Mouse (Mus musculus): ENCODE results near the gene Sdhaf2.

DNA sequence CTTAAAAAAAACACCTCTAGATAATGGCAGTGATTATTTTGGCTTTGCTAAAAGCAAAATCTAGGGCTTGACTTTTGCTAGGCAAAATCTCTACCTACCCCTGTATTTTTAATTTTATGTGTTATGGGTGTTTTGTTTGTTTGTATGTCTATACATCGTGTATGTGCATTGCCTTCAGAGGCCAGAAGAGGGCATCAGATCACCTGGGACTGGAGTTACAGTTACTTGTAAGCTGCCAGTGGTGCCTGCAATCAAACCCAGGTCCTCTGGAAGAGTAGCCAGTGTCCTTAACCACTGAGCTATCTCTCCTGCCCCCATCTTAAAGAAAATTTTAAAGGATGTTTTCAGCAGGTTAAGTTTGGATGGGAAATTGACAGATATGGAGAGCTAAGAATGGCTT, 4.1 kb upstream of the Sdhaf2 start:
- TF ChIP-seq GATA1 (IDR thresholded peaks at IDR 0.05; ENCODE audit: low read length) (no peak), TAL1 (IDR thresholded peaks at IDR 0.05; ENCODE audit: low read length) (no peak)
